Mouse (Mus musculus): ENCODE data around the gene Olfr459.

GRCm38 (mm10) chr6:41759618-41760017 lies 15.4 kb downstream of the Olfr459 start:
- TF ChIP-seq EP300 (IDR thresholded peaks at IDR 0.05; ENCODE audit: insufficient read depth, low read depth, low read length) (no peak), CTCF (IDR thresholded peaks at IDR 0.05; ENCODE audit: low read depth, low read length) (no peak)

Measured in ES-Bruce4 (cell line).